Mouse (Mus musculus): ENCODE data around the gene Sp2. TPM values are rescaled to one million over a fixed set of nuclear protein-coding genes. Genes with fewer than 3 reads are reported as not detected.

Gene Sp2
- polyA plus RNA-seq, 1 experiment from 2014 or later = 26.3 TPM

GRCm38 (mm10) chr11:96938426-96938800, 44.3 kb downstream of the Sp2 start:
- Histone ChIP-seq H3K9ac (ENCODE audit: low read length) (no peak overlapping the region), H3K4me2 (no peak overlapping the region), H3K27me3 (ENCODE audit: control insufficient read depth, insufficient read depth, low read length) (no peaks in the 10 kb centered on the region), H3K27ac (ENCODE audit: low read depth, low read length) (no peak overlapping the region), H3K4me3 (ENCODE audit: low read depth, low read length) (no peak overlapping the region), H3K36me3 (ENCODE audit: control insufficient read depth, insufficient read depth, low read length) (no peaks in the 10 kb centered on the region), H3K9me3 (ENCODE audit: control insufficient read depth, low read length) (no peaks in the 10 kb centered on the region), H3K4me1 (ENCODE audit: control insufficient read depth, insufficient read depth, low read length) (peaks cover 1% of the 10 kb centered on the region; the same call in 1 of the 2 replicates)
- ATAC-seq (ENCODE audit: low FRiP score) = no peak
- no peak for DNase-seq (ENCODE audit: low spot score, missing footprints)
- WGBS = 90% methylated on average over 6 of the region's 6 CpGs

- no peaks in the 10 kb centered on the region for H3K4me1 ChIP-seq (ENCODE audit: control insufficient read depth, insufficient read depth, low read length)
- H3K27me3 ChIP-seq (ENCODE audit: control insufficient read depth, insufficient read depth, low read length) = no peaks in the 10 kb centered on the region
- no peak for DNase-seq (ENCODE audit: low spot score, missing footprints)
- H3K36me3 ChIP-seq (ENCODE audit: control insufficient read depth, insufficient read depth, low read length) = no peaks in the 10 kb centered on the region
- no peak for ATAC-seq (ENCODE audit: low FRiP score)
- WGBS = 57% methylated on average over 10 of the region's 10 CpGs
- no peak overlapping the region for H3K9ac ChIP-seq (ENCODE audit: low read length)
- H3K4me2 ChIP-seq = no peak overlapping the region
- H3K4me3 ChIP-seq (ENCODE audit: low read depth, low read length) = no peak overlapping the region
- H3K27ac ChIP-seq (ENCODE audit: low read depth, low read length) = no peak overlapping the region
- H3K9me3 ChIP-seq (ENCODE audit: control insufficient read depth, low read length) = no peaks in the 10 kb centered on the region
These were observed 45.0 kb downstream of the Sp2 start for GRCm38 (mm10) chr11:96937549-96938425.

- ATAC-seq (ENCODE audit: low FRiP score) (no peak), DNase-seq (ENCODE audit: low spot score, missing footprints) (no peak)
- Histone ChIP-seq H3K4me3 (ENCODE audit: low read depth, low read length) (no peak overlapping the region), H3K9me3 (ENCODE audit: control insufficient read depth, low read length) (no peaks in the 10 kb centered on the region), H3K27ac (ENCODE audit: low read depth, low read length) (no peak overlapping the region), H3K27me3 (ENCODE audit: control insufficient read depth, insufficient read depth, low read length) (no peaks in the 10 kb centered on the region), H3K4me2 (no peak overlapping the region), H3K9ac (ENCODE audit: low read length) (no peak overlapping the region), H3K36me3 (ENCODE audit: control insufficient read depth, insufficient read depth, low read length) (no peaks in the 10 kb centered on the region), H3K4me1 (ENCODE audit: control insufficient read depth, insufficient read depth, low read length) (no peaks in the 10 kb centered on the region)
- 89% methylated on average over 9 of the region's 9 CpGs for WGBS
These were observed 46.7 kb downstream of the Sp2 start for GRCm38 (mm10) chr11:96935872-96936650.

- WGBS = 25% methylated on average over 12 of the region's 12 CpGs
- ATAC-seq (ENCODE audit: low FRiP score) = peak; percentile 71; the same call in 1 of the 2 replicates
- Histone ChIP-seq H3K4me3 (ENCODE audit: low read depth, low read length) (no peak overlapping the region), H3K4me1 (ENCODE audit: control insufficient read depth, insufficient read depth, low read length) (no peaks in the 10 kb centered on the region), H3K9ac (ENCODE audit: low read length) (peak overlapping the region; percentile 30), H3K4me2 (peak overlapping the region; percentile 30; the same call in 1 of the 2 replicates), H3K9me3 (ENCODE audit: control insufficient read depth, low read length) (no peaks in the 10 kb centered on the region), H3K27me3 (ENCODE audit: control insufficient read depth, insufficient read depth, low read length) (no peaks in the 10 kb centered on the region), H3K27ac (ENCODE audit: low read depth, low read length) (peak overlapping the region; percentile 15; the same call in 1 of the 2 replicates), H3K36me3 (ENCODE audit: control insufficient read depth, insufficient read depth, low read length) (no peaks in the 10 kb centered on the region)
- peak; percentile 92 for DNase-seq (ENCODE audit: low spot score, missing footprints)
These were observed 47.8 kb downstream of the Sp2 start for GRCm38 (mm10) chr11:96934921-96935356.

- H3K27ac ChIP-seq (ENCODE audit: low read depth, low read length) = no peak overlapping the region
- 94% methylated on average over 13 of the region's 13 CpGs for WGBS
- no peaks in the 10 kb centered on the region for H3K27me3 ChIP-seq (ENCODE audit: control insufficient read depth, insufficient read depth, low read length)
- no peaks in the 10 kb centered on the region for H3K9me3 ChIP-seq (ENCODE audit: control insufficient read depth, low read length)
- ATAC-seq (ENCODE audit: low FRiP score) = no peak
- no peak overlapping the region for H3K4me3 ChIP-seq (ENCODE audit: low read depth, low read length)
- no peak overlapping the region for H3K9ac ChIP-seq (ENCODE audit: low read length)
- H3K4me1 ChIP-seq (ENCODE audit: control insufficient read depth, insufficient read depth, low read length) = no peaks in the 10 kb centered on the region
- no peaks in the 10 kb centered on the region for H3K36me3 ChIP-seq (ENCODE audit: control insufficient read depth, insufficient read depth, low read length)
- no peak for DNase-seq (ENCODE audit: low spot score, missing footprints)
- no peak overlapping the region for H3K4me2 ChIP-seq
These were observed 49.0 kb downstream of the Sp2 start for GRCm38 (mm10) chr11:96933562-96934276.

GRCm38 (mm10) chr11:96931327-96932062, 51.3 kb downstream of the Sp2 start:
- Histone ChIP-seq H3K4me3 (ENCODE audit: low read depth, low read length) (no peak overlapping the region), H3K4me1 (ENCODE audit: control insufficient read depth, insufficient read depth, low read length) (no peaks in the 10 kb centered on the region), H3K36me3 (ENCODE audit: control insufficient read depth, insufficient read depth, low read length) (no peaks in the 10 kb centered on the region), H3K4me2 (no peak overlapping the region), H3K9me3 (ENCODE audit: control insufficient read depth, low read length) (no peaks in the 10 kb centered on the region), H3K27me3 (ENCODE audit: control insufficient read depth, insufficient read depth, low read length) (no peaks in the 10 kb centered on the region), H3K27ac (ENCODE audit: low read depth, low read length) (no peak overlapping the region), H3K9ac (ENCODE audit: low read length) (no peak overlapping the region)
- DNase-seq (ENCODE audit: low spot score, missing footprints) (no peak), ATAC-seq (ENCODE audit: low FRiP score) (no peak)
- 71% methylated on average over 8 of the region's 8 CpGs for WGBS

GRCm38 (mm10) chr11:96929766-96930331, 52.9 kb downstream of the Sp2 start:
- Histone ChIP-seq H3K27me3 (ENCODE audit: control insufficient read depth, insufficient read depth, low read length) (no peaks in the 10 kb centered on the region), H3K4me2 (no peak overlapping the region), H3K9me3 (ENCODE audit: control insufficient read depth, low read length) (no peaks in the 10 kb centered on the region), H3K4me3 (ENCODE audit: low read depth, low read length) (no peak overlapping the region), H3K9ac (ENCODE audit: low read length) (no peak overlapping the region), H3K27ac (ENCODE audit: low read depth, low read length) (no peak overlapping the region), H3K36me3 (ENCODE audit: control insufficient read depth, insufficient read depth, low read length) (no peaks in the 10 kb centered on the region), H3K4me1 (ENCODE audit: control insufficient read depth, insufficient read depth, low read length) (no peaks in the 10 kb centered on the region)
- ATAC-seq (ENCODE audit: low FRiP score) (no peak), DNase-seq (ENCODE audit: low spot score, missing footprints) (no peak)
- WGBS = 77% methylated on average over 9 of the region's 9 CpGs

GRCm38 (mm10) chr11:96929096-96929765, 53.5 kb downstream of the Sp2 start:
- no peaks in the 10 kb centered on the region for H3K9me3 ChIP-seq (ENCODE audit: control insufficient read depth, low read length)
- no peaks in the 10 kb centered on the region for H3K36me3 ChIP-seq (ENCODE audit: control insufficient read depth, insufficient read depth, low read length)
- no peaks in the 10 kb centered on the region for H3K27me3 ChIP-seq (ENCODE audit: control insufficient read depth, insufficient read depth, low read length)
- H3K27ac ChIP-seq (ENCODE audit: low read depth, low read length) = no peak overlapping the region
- H3K4me1 ChIP-seq (ENCODE audit: control insufficient read depth, insufficient read depth, low read length) = no peaks in the 10 kb centered on the region
- 16% methylated on average over 13 of the region's 13 CpGs for WGBS
- no peak for ATAC-seq (ENCODE audit: low FRiP score)
- no peak overlapping the region for H3K4me3 ChIP-seq (ENCODE audit: low read depth, low read length)
- no peak for DNase-seq (ENCODE audit: low spot score, missing footprints)
- no peak overlapping the region for H3K9ac ChIP-seq (ENCODE audit: low read length)
- H3K4me2 ChIP-seq = no peak overlapping the region
